Mouse (Mus musculus) neural tube, embryonic 13.5 days (tissue): ENCODE measurements around the gene Gale. TPM values are rescaled to one million over a fixed set of nuclear protein-coding genes. Genes with fewer than 3 reads are reported as not detected.
"Not testable (repeated sequence)": the region's sequence is repeated elsewhere in the genome, so short reads cannot be mapped to it uniquely, and the experiment has no call there.

Source experiments
- ATAC-seq: fragments of 200-750 bp; cut with Nextera tagmentation; 2 replicates; pipeline ENCODE4 v1.8.0; 2017; ENCODE audit warnings: low read depth, mild to moderate bottlenecking, moderate TSS enrichment, moderate library complexity
- H3K27ac ChIP-seq: fragments of 300-500 bp; sonication (generic); replicated peaks from 2 replicates; pipeline ENCODE4 v1.5.1; 2015; ENCODE audit warnings: moderate library complexity, mild to moderate bottlenecking, inconsistent platforms
- H3K27me3 ChIP-seq: fragments of 300-500 bp; sonication (generic); 2 replicates; pipeline ENCODE4 v1.6.1; 2015; ENCODE audit warnings: mild to moderate bottlenecking, inconsistent platforms
- H3K36me3 ChIP-seq: fragments of 300-500 bp; sonication (generic); 2 replicates; pipeline ENCODE4 v1.6.1; 2015; ENCODE audit warnings: mild to moderate bottlenecking, inconsistent platforms
- H3K4me1 ChIP-seq: fragments of 300-500 bp; sonication (generic); replicated peaks from 2 replicates; pipeline ENCODE4 v1.6.1; 2015; ENCODE audit warnings: inconsistent platforms
- H3K4me2 ChIP-seq: fragments of 300-500 bp; sonication (generic); 2 replicates; pipeline ENCODE4 v1.6.1; 2015; ENCODE audit warnings: inconsistent platforms, mild to moderate bottlenecking, moderate library complexity
- H3K4me3 ChIP-seq: fragments of 300-500 bp; sonication (generic); 2 replicates; pipeline ENCODE4 v1.5.1; 2015; ENCODE audit warnings: mild to moderate bottlenecking, inconsistent platforms
- H3K9ac ChIP-seq: fragments of 300-500 bp; sonication (generic); 2 replicates; pipeline ENCODE4 v1.6.1; 2015; ENCODE audit warnings: moderate library complexity, mild to moderate bottlenecking, inconsistent platforms
- H3K9me3 ChIP-seq: fragments of 300-500 bp; sonication (generic); 2 replicates; pipeline ENCODE4 v1.6.1; 2016; ENCODE audit warnings: inconsistent platforms
- WGBS: fragments of 180-500 bp; shearing (Covaris S2); methylation state at CpG from one replicate; pipeline ENCODE4 v1.1.7; 2015; 5-methylcytosine and 5-hydroxymethylcytosine counted together
- polyA plus RNA-seq: library from polyadenylated mRNA; unstranded; fragments of >200 nt; fragmentation: Nextera tagmentation; extraction: Ambion mirVana; gene quantifications from 2 replicates; pipeline ENCODE4 v1.2.1, GENCODE M21; 2015

Gene Gale
- polyA plus RNA-seq, 1 experiment from 2014 or later = 42.5 TPM

DNA sequence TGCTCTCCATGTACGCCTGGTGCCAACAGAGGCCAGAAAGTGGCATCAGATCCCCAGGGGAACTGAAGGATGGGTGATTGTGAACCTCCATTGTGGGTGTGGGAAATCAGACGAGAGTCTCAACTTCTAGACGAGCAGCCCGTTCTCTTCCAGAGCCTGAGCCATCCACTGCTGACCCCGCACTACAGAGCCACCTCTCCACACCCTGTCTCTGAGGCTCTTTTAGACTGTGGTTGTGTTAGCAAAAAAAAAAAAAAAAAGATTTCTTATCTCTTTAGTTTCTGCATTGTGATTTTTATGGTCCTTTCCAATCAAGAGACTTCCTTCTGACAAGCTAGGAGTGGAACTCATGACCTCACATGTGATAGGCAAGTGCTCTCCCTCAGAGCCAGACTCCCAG is 34.1 kb upstream of the Gale start:
- no peak overlapping the region for H3K4me2 ChIP-seq
- ATAC-seq = no peak
- WGBS = 89% methylated on average over 5 of the region's 5 CpGs
- peaks cover 56% of the 10 kb centered on the region for H3K36me3 ChIP-seq
- H3K4me3 ChIP-seq = no peak overlapping the region
- H3K9ac ChIP-seq = no peak overlapping the region
- H3K9me3 ChIP-seq = no peaks in the 10 kb centered on the region
- H3K27ac ChIP-seq = no peak overlapping the region
- no peaks in the 10 kb centered on the region for H3K4me1 ChIP-seq
- no peaks in the 10 kb centered on the region for H3K27me3 ChIP-seq

DNA sequence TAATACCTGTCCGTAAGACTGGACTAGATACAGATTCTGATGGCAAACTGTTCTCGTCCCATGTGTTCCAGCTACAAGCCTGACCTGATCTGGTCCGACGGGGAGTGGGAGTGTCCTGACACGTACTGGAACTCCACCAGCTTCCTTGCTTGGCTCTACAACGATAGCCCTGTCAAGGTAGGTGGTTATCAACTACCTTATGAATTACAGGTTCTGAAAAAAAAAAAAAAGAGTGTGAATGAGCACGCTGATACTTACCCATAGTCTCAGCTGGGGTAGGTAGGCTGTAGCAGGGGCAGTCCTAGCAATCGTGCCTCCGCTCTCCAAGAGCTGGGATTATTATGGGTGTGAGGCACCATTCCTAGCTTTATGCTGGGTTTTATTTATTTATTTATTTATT is 33.7 kb upstream of the Gale start:
- no peak overlapping the region for H3K9ac ChIP-seq
- H3K36me3 ChIP-seq = peaks cover 51% of the 10 kb centered on the region
- WGBS = 96% methylated on average over 9 of the region's 9 CpGs
- no peaks in the 10 kb centered on the region for H3K27me3 ChIP-seq
- no peak for ATAC-seq
- no peak overlapping the region for H3K4me2 ChIP-seq
- H3K4me1 ChIP-seq = no peaks in the 10 kb centered on the region
- H3K9me3 ChIP-seq = no peaks in the 10 kb centered on the region
- H3K4me3 ChIP-seq = no peak overlapping the region
- H3K27ac ChIP-seq = no peak overlapping the region

- WGBS = 94% methylated on average over 8 of the region's 8 CpGs
- no peak overlapping the region for H3K4me2 ChIP-seq
- no peaks in the 10 kb centered on the region for H3K9me3 ChIP-seq
- H3K36me3 ChIP-seq = peaks cover 51% of the 10 kb centered on the region
- no peak overlapping the region for H3K27ac ChIP-seq
- H3K9ac ChIP-seq = no peak overlapping the region
- no peak for ATAC-seq
- H3K4me1 ChIP-seq = no peaks in the 10 kb centered on the region
- H3K27me3 ChIP-seq = no peaks in the 10 kb centered on the region
- no peak overlapping the region for H3K4me3 ChIP-seq
Observed at GRCm38 (mm10) chr4:135930239-135930638, 33.3 kb upstream of the Gale start.

GRCm38 (mm10) chr4:135931832-135932231 is 31.7 kb upstream of the Gale start:
- no peak overlapping the region for H3K4me3 ChIP-seq
- WGBS = 66% methylated on average over 5 of the region's 5 CpGs
- H3K9me3 ChIP-seq = no peaks in the 10 kb centered on the region
- H3K27me3 ChIP-seq = no peaks in the 10 kb centered on the region
- peaks cover 44% of the 10 kb centered on the region for H3K36me3 ChIP-seq
- ATAC-seq = no peak
- H3K4me2 ChIP-seq = no peak overlapping the region
- no peak overlapping the region for H3K9ac ChIP-seq
- no peaks in the 10 kb centered on the region for H3K4me1 ChIP-seq
- H3K27ac ChIP-seq = no peak overlapping the region

GRCm38 (mm10) chr4:135934708-135935500 is 28.6 kb upstream of the Gale start:
- Histone ChIP-seq H3K4me1 (no peaks in the 10 kb centered on the region), H3K4me3 (no peak overlapping the region), H3K36me3 (peaks cover 65% of the 10 kb centered on the region), H3K27me3 (no peaks in the 10 kb centered on the region), H3K27ac (no peak overlapping the region), H3K9ac (0 out of 2 replicates have a peak overlapping the region, but pooled peaks have one; percentile 38), H3K9me3 (no peaks in the 10 kb centered on the region), H3K4me2 (no peak overlapping the region)
- WGBS = 51% methylated on average over 12 of the region's 12 CpGs
- ATAC-seq = no peak

DNA sequence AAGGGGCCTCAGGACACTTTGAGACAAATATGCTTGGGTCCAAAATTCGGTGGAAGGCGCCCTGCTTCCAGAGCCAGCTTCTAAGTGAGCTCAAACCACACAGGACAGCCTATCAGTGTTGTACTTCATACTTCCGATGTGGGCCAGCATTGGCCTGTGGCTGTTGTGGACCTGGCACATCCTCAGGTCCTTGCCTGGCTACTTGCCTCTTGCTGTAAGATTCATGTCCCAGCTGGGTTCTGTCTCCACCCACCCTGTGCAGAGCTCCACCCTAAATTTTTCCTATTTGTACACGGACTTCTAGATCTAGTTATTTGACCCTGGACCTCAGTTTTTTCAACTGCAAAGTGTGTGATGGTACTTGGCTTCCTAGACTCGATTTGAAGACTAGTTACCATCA is 28.0 kb upstream of the Gale start:
- Histone ChIP-seq H3K9ac (0 out of 2 replicates have a peak overlapping the region, but pooled peaks have one; percentile 38), H3K4me1 (no peaks in the 10 kb centered on the region), H3K9me3 (no peaks in the 10 kb centered on the region), H3K4me3 (no peak overlapping the region), H3K27ac (no peak overlapping the region), H3K36me3 (peaks cover 64% of the 10 kb centered on the region), H3K27me3 (no peaks in the 10 kb centered on the region), H3K4me2 (no peak overlapping the region)
- no peak for ATAC-seq
- WGBS = 73% methylated on average over 5 of the region's 5 CpGs

- H3K27ac ChIP-seq = no peak overlapping the region
- ATAC-seq = no peak
- peaks cover 49% of the 10 kb centered on the region for H3K36me3 ChIP-seq
- no peaks in the 10 kb centered on the region for H3K9me3 ChIP-seq
- H3K27me3 ChIP-seq = no peaks in the 10 kb centered on the region
- no peak overlapping the region for H3K4me2 ChIP-seq
- no peaks in the 10 kb centered on the region for H3K4me1 ChIP-seq
- no peak overlapping the region for H3K9ac ChIP-seq
- WGBS = 82% methylated on average over 7 of the region's 7 CpGs
- H3K4me3 ChIP-seq = no peak overlapping the region
Observed at GRCm38 (mm10) chr4:135938858-135939257, 24.7 kb upstream of the Gale start.

DNA sequence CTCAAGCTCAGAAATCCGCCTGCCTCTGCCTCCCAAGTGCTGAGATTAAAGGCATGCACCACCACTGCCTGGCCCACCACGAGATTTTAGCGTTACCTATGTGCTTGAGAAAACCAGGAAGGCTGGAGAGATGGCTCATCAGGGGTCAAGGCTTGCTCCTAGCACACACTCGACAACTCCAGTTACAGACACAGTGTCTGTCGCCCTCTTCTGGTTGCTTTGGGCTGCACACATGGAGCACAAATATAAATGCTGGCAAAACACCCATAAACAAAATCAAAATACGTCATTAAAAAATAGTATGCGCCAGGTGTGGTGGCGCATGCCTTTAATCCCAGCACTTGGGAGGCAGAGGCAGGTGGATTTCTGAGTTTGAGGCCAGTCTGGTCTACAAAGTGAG is 22.5 kb upstream of the Gale start:
- not testable (repeated sequence) for H3K27me3 ChIP-seq, H3K27ac ChIP-seq, ATAC-seq, H3K9me3 ChIP-seq, H3K4me2 ChIP-seq, H3K4me3 ChIP-seq, H3K4me1 ChIP-seq, H3K9ac ChIP-seq
- H3K36me3 ChIP-seq = peaks cover 44% of the 10 kb centered on the region
- WGBS = 83% methylated on average over 8 of the region's 8 CpGs

DNA sequence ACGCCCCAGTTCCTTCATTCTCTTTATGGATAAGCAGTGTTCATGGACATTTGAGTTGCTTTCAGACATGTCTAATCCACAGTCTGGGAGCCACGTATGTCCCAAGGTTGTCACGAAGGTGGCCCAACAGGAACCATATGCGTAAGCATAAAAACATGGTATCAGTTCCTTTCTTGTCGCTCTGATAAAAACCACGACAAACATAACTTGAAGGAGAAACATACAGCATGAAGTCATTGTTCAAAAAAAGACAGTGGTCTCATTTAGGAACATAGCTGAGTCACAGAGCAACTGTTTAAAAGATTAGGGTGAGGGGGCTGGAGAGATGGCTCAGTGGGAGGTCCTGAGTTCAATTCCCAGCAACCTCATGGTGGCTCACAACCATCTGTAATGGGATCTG is 21.3 kb upstream of the Gale start:
- Histone ChIP-seq H3K4me1 (peaks cover 10% of the 10 kb centered on the region), H3K4me2 (no peak overlapping the region), H3K4me3 (no peak overlapping the region), H3K9me3 (no peaks in the 10 kb centered on the region), H3K27ac (no peak overlapping the region), H3K9ac (no peak overlapping the region), H3K36me3 (peaks cover 35% of the 10 kb centered on the region), H3K27me3 (no peaks in the 10 kb centered on the region)
- WGBS = 92% methylated on average over 6 of the region's 6 CpGs
- ATAC-seq = no peak

GRCm38 (mm10) chr4:135943389-135943788 is 20.1 kb upstream of the Gale start:
- Histone ChIP-seq H3K36me3 (peaks cover 28% of the 10 kb centered on the region), H3K9ac (0 out of 2 replicates have a peak overlapping the region, but pooled peaks have one; percentile 38), H3K27me3 (no peaks in the 10 kb centered on the region), H3K4me2 (no peak overlapping the region), H3K27ac (no peak overlapping the region), H3K4me3 (no peak overlapping the region), H3K9me3 (no peaks in the 10 kb centered on the region), H3K4me1 (peaks cover 22% of the 10 kb centered on the region)
- 64% methylated on average over 4 of the region's 4 CpGs for WGBS
- no peak for ATAC-seq

DNA sequence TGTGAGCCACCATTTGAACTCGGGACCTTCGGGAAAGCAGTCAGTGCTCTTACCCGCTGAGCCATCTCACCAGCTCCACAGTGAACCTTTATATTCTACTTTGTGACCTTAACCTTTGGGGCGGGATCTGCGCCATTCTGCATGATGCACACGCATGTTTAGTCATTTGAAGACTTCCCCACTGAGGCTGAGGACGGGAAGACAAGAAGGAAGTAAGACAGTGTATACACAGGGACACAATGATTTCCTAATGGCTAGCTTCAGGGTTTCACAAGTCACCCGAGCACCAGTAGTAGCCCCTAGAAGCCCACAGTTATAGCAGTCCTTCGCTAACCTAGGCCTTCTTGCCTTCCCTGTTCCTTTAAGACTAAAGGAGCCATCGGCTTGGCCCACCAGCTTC is 17.8 kb upstream of the Gale start:
- Histone ChIP-seq H3K4me3 (peak overlapping the region; percentile 83), H3K9me3 (no peaks in the 10 kb centered on the region), H3K4me2 (peak overlapping the region; percentile 86), H3K27ac (peak overlapping the region; percentile 79), H3K36me3 (peaks cover 9% of the 10 kb centered on the region), H3K4me1 (peaks cover 33% of the 10 kb centered on the region), H3K27me3 (no peaks in the 10 kb centered on the region), H3K9ac (peak overlapping the region; percentile 83)
- ATAC-seq = peak; percentile 22
- WGBS = 68% methylated on average over 10 of the region's 10 CpGs

- Histone ChIP-seq H3K9ac (peak within 1 kb of the TSS; percentile 83), H3K4me1 (peaks cover 33% of the 10 kb centered on the region), H3K36me3 (peaks cover 9% of the 10 kb centered on the region), H3K27ac (peak within 1 kb of the TSS; percentile 79), H3K4me3 (peak within 1 kb of the TSS; percentile 83), H3K9me3 (0 out of 2 replicates have a peak, but pooled peaks cover 1% of the 10 kb centered on the region), H3K4me2 (peak within 1 kb of the TSS; percentile 86), H3K27me3 (no peaks in the 10 kb centered on the region)
- WGBS = 0% methylated on average over 23 of the region's 23 CpGs
- ATAC-seq = peak; percentile 93
Observed at GRCm38 (mm10) chr4:135946278-135946658, 17.3 kb upstream of the Gale start, which contains the start of gene Hmgcl. Hmgcl (plus strand) TSS chr4:135946448.
